Mouse (Mus musculus) brain, embryonic 14.5 days (tissue): ENCODE measurements around the gene Sowahb.

ENCODE experiments used
- CTCF ChIP-seq: fragments of 200-500 bp; IDR thresholded peaks from 2 replicates; pipeline ENCODE4 v1.5.1; 2012; ENCODE audit warnings: inconsistent platforms, mild to moderate bottlenecking, moderate library complexity, borderline replicate concordance; ENCODE audit not compliant: insufficient read depth, insufficient read length; ENCODE audit errors: extremely low read depth
- POLR2A ChIP-seq: fragments of 200-500 bp; IDR thresholded peaks from 2 replicates; pipeline ENCODE4 v1.6.1; 2012; ENCODE audit warnings: mild to moderate bottlenecking, inconsistent platforms, borderline replicate concordance; ENCODE audit not compliant: poor library complexity, insufficient read depth, insufficient read length, severe bottlenecking; ENCODE audit errors: extremely low read depth

DNA sequence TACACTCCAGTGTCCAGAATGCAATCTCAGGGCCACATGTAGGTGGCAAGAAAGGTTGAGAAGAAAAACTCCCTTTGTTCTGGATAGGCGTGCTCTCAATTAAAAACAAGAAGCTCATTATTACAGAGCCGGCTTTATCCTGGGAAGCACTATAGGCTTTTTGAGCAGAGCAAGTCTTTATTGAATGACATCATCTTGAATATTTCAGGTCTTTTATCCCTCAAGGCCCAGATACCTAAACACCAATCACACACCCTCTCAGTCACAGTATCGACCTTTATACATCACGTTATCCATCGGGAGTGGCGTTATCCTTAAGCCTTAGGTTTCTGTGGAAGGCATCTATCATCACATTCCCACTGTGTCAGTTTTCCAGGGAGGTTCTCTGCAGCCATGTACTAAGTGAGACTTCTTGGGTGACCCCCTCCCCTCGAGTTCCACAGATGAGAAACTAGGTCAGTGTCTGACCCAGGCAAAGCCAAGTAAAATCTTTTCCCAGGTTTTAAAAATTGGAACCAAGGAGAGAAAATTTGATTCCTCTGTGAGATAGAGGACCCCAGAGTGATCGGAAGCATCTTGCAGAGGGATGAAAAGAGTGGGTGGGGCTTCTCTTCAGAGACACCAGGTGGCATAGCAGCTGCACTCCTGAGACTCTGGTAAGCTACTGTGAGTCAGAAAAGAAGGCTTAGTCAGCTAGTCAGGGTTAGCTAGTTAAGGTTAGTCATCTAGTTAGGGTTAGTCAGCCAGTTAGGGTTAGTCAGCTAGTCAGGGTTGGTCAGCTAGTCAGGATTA is 9.0 kb upstream of the Sowahb start:
- no peak for TF ChIP-seq POLR2A
- no peak for TF ChIP-seq CTCF
